Mouse (Mus musculus) bone marrow, adult 2 months (tissue): ENCODE data around the gene Cib2. TPM values are rescaled to one million over a fixed set of nuclear protein-coding genes. Genes with fewer than 3 reads are reported as not detected.

Source experiments
- H3K27ac ChIP-seq: fragments of 200-500 bp; 2 replicates; pipeline ENCODE4 v1.5.1; 2012; ENCODE audit warnings: low read depth, mild to moderate bottlenecking, control low read depth, inconsistent platforms, low read length; ENCODE audit not compliant: control insufficient read depth, poor library complexity, insufficient read depth
- H3K4me1 ChIP-seq: fragments of 200-500 bp; 2 replicates; pipeline ENCODE4 v1.6.1; 2011; ENCODE audit warnings: low read length; ENCODE audit not compliant: control insufficient read depth, insufficient read depth
- H3K4me3 ChIP-seq: fragments of 200-500 bp; replicated peaks from 2 replicates; pipeline ENCODE3; 2011; ENCODE audit warnings: mild to moderate bottlenecking, low read depth, low read length, control low read depth; ENCODE audit not compliant: control insufficient read depth
- CTCF ChIP-seq: fragments of 200-500 bp; IDR thresholded peaks from 2 replicates; pipeline ENCODE4 v1.5.1; 2011; ENCODE audit warnings: low read length, control low read depth; ENCODE audit not compliant: control insufficient read depth, insufficient read depth
- POLR2A ChIP-seq: fragments of 200-500 bp; IDR thresholded peaks from 2 replicates; pipeline ENCODE4 v1.6.1; 2011; ENCODE audit warnings: low read depth, mild to moderate bottlenecking, control low read depth, low read length, borderline replicate concordance; ENCODE audit not compliant: control insufficient read depth
- WGBS: fragments of 180-500 bp; shearing (Covaris S2); methylation state at CpG from one replicate; pipeline ENCODE4 v1.1.7; 2018; 5-methylcytosine and 5-hydroxymethylcytosine counted together
- polyA plus RNA-seq: library from polyadenylated mRNA; stranded (reverse); fragments of >200 nt; gene quantifications from 2 replicates; pipeline ENCODE4 v1.2.4, GENCODE M21; 2011; ENCODE audit warnings: low replicate concordance; ENCODE audit not compliant: missing spikeins, insufficient read depth, insufficient read length

Cib2 gene
- polyA plus RNA-seq, 1 experiment, result 9.9 TPM

- TF ChIP-seq CTCF (no peak), POLR2A (no peak)
- Histone ChIP-seq H3K4me3 (no peak overlapping the region), H3K27ac (no peak overlapping the region), H3K4me1 (peaks cover 1% of the 10 kb centered on the region; the same call in 1 of the 2 replicates)
- WGBS, result 69% methylated on average over 6 of the region's 6 CpGs
These were observed 60.7 kb downstream of the Cib2 start for GRCm38 (mm10) chr9:54499291-54499690.

Other genes with a start within 250 kb of the Cib2 start
- gene Dmxl2, start 58.6 kb downstream of the Cib2 start, polyA plus RNA-seq, result 5.5 and 8.4 TPM in 2 replicates
- not detected in 2 replicates for gene Sh2d7, start 21.2 kb downstream of the Cib2 start, polyA plus RNA-seq
- gene Idh3a, start 26.1 kb upstream of the Cib2 start, polyA plus RNA-seq, result 15.1 and 17.2 TPM in 2 replicates
- 0.66 TPM in 1 of 2 replicates, not detected in the other for gene Acsbg1, start 101.7 kb upstream of the Cib2 start, polyA plus RNA-seq
- 24.8 and 26.9 TPM in 2 replicates for gene Dnaja4, start 138.7 kb upstream of the Cib2 start, polyA plus RNA-seq
- 28.3 and 30.4 TPM in 2 replicates for gene Wdr61, start 174.3 kb upstream of the Cib2 start, polyA plus RNA-seq
- 1.7 and 23.1 TPM in 2 replicates for gene Crabp1, start 204.5 kb upstream of the Cib2 start, polyA plus RNA-seq